Mouse (Mus musculus): Measurements from ENCODE around the gene Gm42906.

DNA sequence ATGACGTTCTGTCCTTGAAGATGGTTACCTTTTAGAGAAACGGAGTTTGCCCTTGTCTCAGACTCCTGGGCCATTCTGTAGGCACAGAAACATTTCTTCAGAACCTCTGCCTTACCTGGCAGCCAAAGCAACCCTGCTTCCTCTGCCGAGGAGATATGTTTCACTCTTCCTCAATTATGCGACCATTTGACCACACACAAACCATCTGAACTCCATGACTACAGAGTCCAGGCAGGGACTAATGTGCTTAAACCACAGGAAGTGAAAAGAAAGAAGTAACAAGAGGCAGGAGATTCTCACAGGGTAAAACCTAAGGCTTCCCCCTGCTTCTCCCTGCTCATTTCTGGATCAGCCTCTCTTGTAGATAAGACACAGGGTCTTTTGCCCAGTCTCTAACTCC, 83.2 kb downstream of the Gm42906 start:
- no peak for TF ChIP-seq CTCF (IDR thresholded peaks at IDR 0.05)
- no peak for TF ChIP-seq EP300 (IDR thresholded peaks at IDR 0.05)

Data from lung, postnatal 0 days (tissue).